Mouse (Mus musculus) embryonic facial prominence, embryonic 10.5 days (tissue): ENCODE measurements at regions not wholly inside any gene's neighbourhood (a gene's known extent, or its start where the extent isn't known, plus 50 kb on each side); places are given as distances from the start of the nearest gene placed in this dataset.

ENCODE experiments used
- DNase-seq: peaks from one replicate; pipeline ENCODE4 v3.0.0-alpha.2; 2017; ENCODE audit warnings: low spot score
- H3K27ac ChIP-seq: fragments of 300-500 bp; sonication (generic); replicated peaks from 2 replicates; pipeline ENCODE4 v1.5.1; 2016; ENCODE audit warnings: mild to moderate bottlenecking
- H3K27me3 ChIP-seq: fragments of 300-500 bp; sonication (generic); replicated peaks from 2 replicates; pipeline ENCODE4 v1.6.1; 2016; ENCODE audit warnings: low read depth, mild to moderate bottlenecking; ENCODE audit not compliant: poor library complexity, severe bottlenecking
- H3K36me3 ChIP-seq: fragments of 300-500 bp; sonication (generic); replicated peaks from 2 replicates; pipeline ENCODE4 v1.6.1; 2016; ENCODE audit warnings: mild to moderate bottlenecking, moderate library complexity
- H3K4me1 ChIP-seq: fragments of 300-500 bp; sonication (generic); 2 replicates; pipeline ENCODE4 v1.6.1; 2016
- H3K4me3 ChIP-seq: fragments of 300-500 bp; sonication (generic); 2 replicates; pipeline ENCODE4 v1.5.1; 2016; ENCODE audit warnings: mild to moderate bottlenecking, moderate library complexity
- H3K9me3 ChIP-seq: fragments of 300-500 bp; sonication (generic); 2 replicates; pipeline ENCODE4 v1.6.1; 2016; ENCODE audit warnings: mild to moderate bottlenecking
- WGBS: fragments of 180-500 bp; shearing (Covaris S2); methylation state at CpG from one replicate; pipeline ENCODE4 v1.1.7; 2016; 5-methylcytosine and 5-hydroxymethylcytosine counted together

DNA sequence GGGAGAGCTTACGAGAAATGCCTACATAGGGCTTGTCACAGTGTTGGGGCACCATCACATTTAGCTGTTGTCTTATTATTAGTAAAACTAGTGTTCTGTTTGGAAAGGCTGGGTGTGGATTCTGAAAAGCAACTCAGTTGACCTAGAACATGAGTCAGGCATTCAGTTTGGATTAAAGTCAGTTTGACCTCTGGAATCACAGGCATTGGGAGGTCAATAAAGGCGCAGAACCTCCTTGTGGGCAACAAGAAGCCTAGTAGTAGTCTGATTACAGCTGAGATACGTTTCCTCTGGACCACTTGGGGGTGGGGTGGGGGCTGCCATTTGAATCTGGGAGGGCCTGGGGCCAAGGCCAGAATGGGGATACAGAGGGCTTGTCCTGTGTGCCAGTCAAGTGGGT is 52.1 kb upstream of the Map3k1 start:
- Histone ChIP-seq H3K27ac (no peak overlapping the region), H3K27me3 (no peaks in the 10 kb centered on the region), H3K4me1 (no peaks in the 10 kb centered on the region), H3K36me3 (no peaks in the 10 kb centered on the region), H3K9me3 (no peaks in the 10 kb centered on the region), H3K4me3 (no peak overlapping the region)
- 76% methylated on average over 3 of the region's 3 CpGs for WGBS
- no peak for DNase-seq

DNA sequence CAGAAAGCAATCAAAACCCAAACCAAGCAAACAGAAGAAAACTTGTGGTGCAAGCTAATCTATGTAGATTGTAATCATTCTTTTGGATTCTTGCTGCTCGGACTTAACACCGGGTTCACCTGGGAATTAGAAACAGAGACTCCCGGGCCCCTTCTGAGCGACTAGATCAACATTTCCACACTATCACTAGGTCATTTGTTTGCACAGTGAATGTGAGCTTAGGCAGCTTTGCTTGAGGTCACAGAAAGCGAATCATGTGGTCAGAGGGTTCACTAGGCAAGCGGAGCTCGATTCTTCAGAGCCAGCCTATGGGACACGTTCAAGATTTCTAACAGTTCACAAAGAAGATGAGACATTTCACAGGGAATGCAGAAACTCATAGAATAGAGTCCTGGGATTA is 53.5 kb upstream of the Map3k1 start:
- Histone ChIP-seq H3K9me3 (no peaks in the 10 kb centered on the region), H3K4me1 (no peaks in the 10 kb centered on the region; the same call in 1 of the 2 replicates), H3K27me3 (no peaks in the 10 kb centered on the region), H3K36me3 (no peaks in the 10 kb centered on the region), H3K27ac (no peak overlapping the region), H3K4me3 (no peak overlapping the region)
- no peak for DNase-seq
- WGBS: 68% methylated on average over 8 of the region's 8 CpGs

DNA sequence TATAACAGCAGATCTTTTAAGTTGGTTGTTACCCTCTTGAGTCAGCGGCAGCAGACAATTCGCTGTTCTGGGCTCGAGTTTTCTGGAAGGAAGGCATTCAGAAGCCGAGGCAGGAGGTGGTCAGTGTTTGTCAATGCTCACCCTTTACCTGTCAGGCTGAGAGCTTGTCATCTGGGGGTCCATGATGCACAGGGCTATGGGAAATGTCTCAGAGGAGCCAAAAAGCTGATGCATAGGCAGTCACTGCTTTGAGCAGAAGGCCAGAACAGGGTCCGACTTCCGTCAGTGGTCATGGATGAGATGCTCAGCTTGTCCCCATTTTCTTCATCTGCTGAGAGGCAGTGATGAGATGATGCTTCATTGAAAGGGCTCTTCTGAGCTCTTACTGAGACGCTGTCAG is 57.2 kb upstream of the Map3k1 start:
- Histone ChIP-seq H3K27me3 (no peaks in the 10 kb centered on the region), H3K27ac (no peak overlapping the region), H3K36me3 (no peaks in the 10 kb centered on the region), H3K4me1 (peaks cover 30% of the 10 kb centered on the region), H3K4me3 (no peak overlapping the region), H3K9me3 (no peaks in the 10 kb centered on the region)
- WGBS: 92% methylated on average over 7 of the region's 7 CpGs
- DNase-seq: no peak

DNA sequence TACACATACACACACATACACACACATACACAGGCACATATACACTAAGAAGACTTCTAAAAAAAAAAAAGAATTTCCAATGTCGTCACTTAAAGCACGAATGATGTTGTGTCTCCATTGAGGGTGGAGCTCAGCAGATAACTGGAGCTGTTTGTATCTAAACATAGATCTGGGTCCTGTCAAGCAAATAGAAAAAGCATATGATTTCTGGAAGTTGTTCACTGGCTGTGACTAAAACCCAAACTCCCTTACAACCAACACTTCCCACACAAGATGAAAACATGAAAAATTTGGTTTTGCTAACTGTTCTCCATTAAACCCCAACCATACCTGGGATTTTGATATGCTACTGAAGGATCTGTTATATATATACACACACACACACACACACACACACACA is 58.5 kb upstream of the Map3k1 start:
- no peaks in the 10 kb centered on the region for H3K36me3 ChIP-seq
- DNase-seq: no peak
- no peaks in the 10 kb centered on the region for H3K27me3 ChIP-seq
- H3K4me3 ChIP-seq: no peak overlapping the region
- H3K27ac ChIP-seq: no peak overlapping the region; the same call in 1 of the 2 replicates
- no peaks in the 10 kb centered on the region for H3K9me3 ChIP-seq
- 94% methylated on average over 2 of the region's 2 CpGs for WGBS
- peaks cover 30% of the 10 kb centered on the region for H3K4me1 ChIP-seq

DNA sequence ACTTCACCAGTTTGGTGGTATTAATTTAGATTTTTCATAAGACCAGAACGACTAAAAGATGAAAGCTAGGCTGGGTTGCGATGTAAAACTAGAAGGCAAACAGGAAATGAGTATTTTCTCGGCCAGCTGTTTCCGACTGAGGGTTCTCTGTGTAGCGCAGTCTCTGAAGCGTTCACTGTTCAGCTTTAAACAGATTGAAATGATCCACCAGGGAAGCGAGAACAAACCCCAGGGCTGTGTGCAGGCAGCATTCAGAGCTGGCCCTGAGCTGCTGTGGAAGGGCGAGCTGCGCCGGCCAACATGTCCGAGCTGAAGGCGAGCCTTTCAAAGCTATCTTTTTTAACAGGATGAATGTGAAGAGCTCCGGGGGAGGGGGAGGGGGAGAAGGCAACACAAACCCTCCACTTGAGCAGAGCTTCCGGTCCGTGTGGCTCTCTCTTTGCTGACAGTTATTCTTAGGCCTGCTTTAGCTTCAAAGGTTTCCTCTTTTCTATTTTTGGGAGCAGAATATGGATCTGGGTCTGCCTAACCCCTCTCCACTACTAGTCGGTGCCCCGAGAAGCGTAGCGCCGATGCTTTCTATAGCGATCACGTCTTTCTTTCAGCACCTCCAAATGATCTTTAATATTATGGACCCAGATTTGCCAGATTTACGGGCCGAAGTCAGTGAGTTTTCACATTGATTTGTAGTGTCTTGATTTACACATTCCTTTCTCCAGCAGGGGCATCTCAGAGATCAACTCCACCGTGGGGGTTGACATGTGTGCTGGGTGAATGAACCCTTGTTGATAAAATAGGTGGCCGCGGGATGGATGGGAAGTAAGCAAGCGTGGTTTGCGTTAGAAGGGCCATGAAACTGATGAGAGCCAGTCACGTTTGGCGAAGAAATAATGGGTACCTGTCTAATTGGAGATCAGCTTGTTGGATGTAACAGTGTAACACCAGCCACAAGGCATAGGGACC is 59.3 kb upstream of the Map3k1 start:
- peaks cover 30% of the 10 kb centered on the region for H3K4me1 ChIP-seq
- no peaks in the 10 kb centered on the region for H3K9me3 ChIP-seq
- no peaks in the 10 kb centered on the region for H3K36me3 ChIP-seq
- H3K4me3 ChIP-seq: peak overlapping the region; percentile 43
- H3K27me3 ChIP-seq: no peaks in the 10 kb centered on the region
- peak; percentile 78 for DNase-seq
- WGBS: 33% methylated on average over 31 of the region's 31 CpGs
- peak overlapping the region; percentile 81 for H3K27ac ChIP-seq

DNA sequence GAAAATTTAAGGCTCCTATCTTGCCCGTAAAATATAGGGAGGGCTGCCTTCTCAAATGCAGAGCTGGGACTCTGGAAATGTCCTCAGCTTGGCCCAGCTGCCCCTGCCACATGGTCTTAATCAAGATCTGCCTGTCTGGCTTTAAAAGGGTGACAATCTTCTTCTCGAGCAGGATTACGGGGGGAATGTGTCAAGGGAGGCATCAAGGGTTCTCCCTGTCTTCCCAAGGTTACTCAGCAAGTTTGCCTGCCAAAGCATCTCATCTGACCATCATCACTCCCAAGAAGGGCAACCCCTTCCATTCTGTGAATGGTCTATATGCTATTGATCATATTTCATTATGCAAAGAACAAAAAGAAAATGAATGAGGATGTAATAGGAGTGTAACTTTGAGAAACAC is 60.2 kb upstream of the Map3k1 start:
- DNase-seq: peak; percentile 21
- Histone ChIP-seq H3K4me3 (no peak overlapping the region), H3K27ac (0 out of 2 replicates have a peak overlapping the region, but pooled peaks have one; percentile 81), H3K4me1 (peaks cover 30% of the 10 kb centered on the region), H3K36me3 (no peaks in the 10 kb centered on the region), H3K9me3 (no peaks in the 10 kb centered on the region), H3K27me3 (no peaks in the 10 kb centered on the region)
- WGBS: 30% methylated on average over 3 of the region's 3 CpGs

DNA sequence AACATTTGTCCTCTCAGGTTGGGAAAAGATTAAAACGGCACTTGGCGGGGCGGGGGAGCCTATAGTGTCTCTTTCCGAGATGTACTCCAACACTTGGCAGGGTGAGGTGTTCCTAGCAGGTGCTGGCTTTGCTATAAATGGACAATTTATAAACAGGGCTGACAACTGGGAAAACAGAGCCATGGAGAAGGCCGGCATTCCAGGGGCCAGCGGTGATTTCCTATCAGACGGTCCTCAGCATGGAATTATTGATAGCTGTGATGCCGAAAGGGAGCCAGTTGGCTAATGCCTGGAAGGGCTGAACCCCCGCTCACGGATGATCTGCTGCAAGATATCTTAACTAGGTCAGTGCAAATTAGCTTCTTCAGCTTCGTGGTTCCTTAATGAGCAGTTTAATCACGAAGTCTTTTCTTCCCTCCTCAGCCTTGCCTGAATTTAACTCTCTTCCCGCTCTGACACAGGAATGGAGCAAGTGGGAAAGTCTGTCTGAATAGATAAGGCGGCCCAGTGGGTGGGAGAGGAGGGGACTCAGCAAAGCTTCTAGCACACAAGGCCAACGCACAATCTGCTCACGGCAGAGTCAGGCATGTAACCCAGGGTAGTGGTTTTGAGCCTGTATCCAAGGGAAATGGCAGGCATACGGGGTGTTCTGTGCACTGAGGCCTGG is 61.1 kb upstream of the Map3k1 start:
- Histone ChIP-seq H3K4me3 (no peak overlapping the region), H3K9me3 (no peaks in the 10 kb centered on the region), H3K27me3 (no peaks in the 10 kb centered on the region), H3K36me3 (no peaks in the 10 kb centered on the region), H3K4me1 (peaks cover 30% of the 10 kb centered on the region), H3K27ac (no peak overlapping the region)
- DNase-seq: peak; percentile 12
- WGBS: 57% methylated on average over 17 of the region's 17 CpGs

DNA sequence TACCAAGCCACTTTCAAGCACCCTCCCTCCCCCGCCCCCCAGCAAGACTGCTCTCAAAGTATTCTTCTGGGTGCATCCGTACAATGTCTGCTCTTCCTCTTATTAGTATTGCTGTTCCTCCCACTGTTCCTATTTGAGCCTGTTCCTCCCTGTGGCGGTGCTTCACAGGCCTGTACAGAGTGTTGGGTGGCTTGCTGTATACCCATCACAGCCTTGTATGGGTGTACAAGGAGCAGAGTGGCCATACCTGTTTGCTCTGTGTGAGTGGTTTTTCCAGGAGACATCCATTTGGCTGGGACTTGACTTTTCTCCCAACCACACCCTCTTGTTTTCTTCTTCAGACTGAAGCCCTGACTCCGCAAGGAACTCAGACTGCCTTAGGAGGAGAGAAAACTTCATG is 61.7 kb upstream of the Map3k1 start:
- Histone ChIP-seq H3K4me1 (peaks cover 30% of the 10 kb centered on the region), H3K27ac (0 out of 2 replicates have a peak overlapping the region, but pooled peaks have one; percentile 16), H3K36me3 (no peaks in the 10 kb centered on the region), H3K27me3 (no peaks in the 10 kb centered on the region), H3K4me3 (no peak overlapping the region), H3K9me3 (no peaks in the 10 kb centered on the region)
- DNase-seq: no peak
- 88% methylated on average over 4 of the region's 4 CpGs for WGBS

DNA sequence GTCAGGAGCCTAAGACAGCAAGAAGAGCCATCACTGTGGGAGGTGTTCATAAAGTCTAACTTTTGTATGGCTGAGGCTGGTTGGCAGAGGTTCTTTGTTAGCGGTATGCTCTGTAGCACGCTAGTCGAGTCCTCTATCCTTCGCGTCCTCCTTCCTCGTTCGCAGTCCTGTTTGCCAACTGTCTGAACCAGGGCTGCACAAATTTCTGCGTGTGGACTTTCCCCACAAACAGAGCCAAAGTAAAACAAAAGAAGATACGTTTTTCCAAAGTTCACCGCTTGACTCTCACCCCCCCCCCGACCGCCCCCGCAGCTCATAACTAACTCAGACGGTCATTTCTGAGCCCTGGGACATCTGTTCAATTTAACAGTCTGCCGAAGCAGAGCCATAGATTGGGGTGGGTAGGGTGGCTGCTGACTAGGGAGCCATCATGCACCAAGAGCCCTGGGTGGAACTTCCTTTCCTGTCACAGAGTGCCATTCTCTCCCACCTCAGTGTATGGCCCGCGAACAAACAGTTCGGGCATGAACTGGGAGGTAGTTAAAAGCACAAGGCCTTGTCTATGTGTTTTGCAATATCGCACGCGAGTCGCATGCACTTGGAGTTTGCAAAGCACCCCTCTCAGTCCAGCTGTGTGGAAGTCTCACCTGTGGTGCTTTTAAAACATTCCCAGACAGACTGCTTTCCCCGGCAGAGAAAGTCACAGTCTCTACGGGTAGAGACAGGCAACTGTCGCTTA is 63.0 kb upstream of the Map3k1 start:
- peaks cover 30% of the 10 kb centered on the region for H3K4me1 ChIP-seq
- WGBS: 94% methylated on average over 25 of the region's 25 CpGs
- no peaks in the 10 kb centered on the region for H3K9me3 ChIP-seq
- DNase-seq: no peak
- H3K27ac ChIP-seq: no peak overlapping the region
- H3K36me3 ChIP-seq: no peaks in the 10 kb centered on the region
- no peaks in the 10 kb centered on the region for H3K27me3 ChIP-seq
- no peak overlapping the region for H3K4me3 ChIP-seq

DNA sequence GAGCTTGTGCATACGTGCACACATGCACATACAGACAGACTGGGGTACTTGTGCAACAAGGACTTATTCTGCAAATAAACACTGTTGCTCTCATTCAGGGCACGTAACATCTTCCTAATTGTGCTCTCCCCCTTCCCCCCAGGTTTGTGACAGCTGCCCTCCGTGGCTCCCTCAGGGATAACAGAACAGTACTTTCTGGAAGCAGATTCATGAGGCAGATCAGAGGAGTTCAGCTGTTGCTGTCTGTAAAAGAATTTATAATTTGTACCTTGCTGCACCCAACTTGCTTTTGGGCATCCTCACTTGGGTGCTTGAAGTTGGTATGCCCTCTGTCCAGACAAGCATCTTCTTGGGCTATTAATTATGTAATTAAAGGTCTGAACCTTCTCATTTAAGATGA is 65.5 kb upstream of the Map3k1 start:
- Histone ChIP-seq H3K4me3 (no peak overlapping the region), H3K27ac (no peak overlapping the region), H3K9me3 (no peaks in the 10 kb centered on the region), H3K36me3 (no peaks in the 10 kb centered on the region), H3K4me1 (peaks cover 10% of the 10 kb centered on the region), H3K27me3 (no peaks in the 10 kb centered on the region)
- DNase-seq: no peak
- WGBS: 85% methylated on average over 3 of the region's 3 CpGs

DNA sequence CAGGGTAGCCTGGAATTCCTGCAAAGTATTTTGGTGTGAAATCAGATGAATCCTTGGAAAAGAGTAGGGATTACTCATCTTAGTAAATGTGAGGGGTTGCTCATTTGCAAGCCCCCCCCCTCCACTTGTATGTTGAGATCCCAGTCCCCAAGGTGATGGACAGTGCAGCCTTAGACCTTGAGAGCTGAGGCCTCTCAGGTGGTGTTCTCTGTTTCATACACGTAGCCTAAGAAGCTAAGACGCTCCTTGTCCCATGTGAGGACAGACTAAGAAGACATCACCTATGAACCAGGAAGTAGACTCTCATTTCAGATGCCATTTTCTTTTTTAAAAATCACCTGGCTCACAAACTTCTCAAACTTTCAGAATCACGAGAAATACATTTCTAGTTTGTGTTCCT is 67.6 kb upstream of the Map3k1 start:
- no peak overlapping the region for H3K4me3 ChIP-seq
- H3K27me3 ChIP-seq: no peaks in the 10 kb centered on the region
- WGBS: 90% methylated on average over 3 of the region's 3 CpGs
- H3K27ac ChIP-seq: no peak overlapping the region
- H3K36me3 ChIP-seq: no peaks in the 10 kb centered on the region
- no peaks in the 10 kb centered on the region for H3K4me1 ChIP-seq
- DNase-seq: no peak
- H3K9me3 ChIP-seq: no peaks in the 10 kb centered on the region

DNA sequence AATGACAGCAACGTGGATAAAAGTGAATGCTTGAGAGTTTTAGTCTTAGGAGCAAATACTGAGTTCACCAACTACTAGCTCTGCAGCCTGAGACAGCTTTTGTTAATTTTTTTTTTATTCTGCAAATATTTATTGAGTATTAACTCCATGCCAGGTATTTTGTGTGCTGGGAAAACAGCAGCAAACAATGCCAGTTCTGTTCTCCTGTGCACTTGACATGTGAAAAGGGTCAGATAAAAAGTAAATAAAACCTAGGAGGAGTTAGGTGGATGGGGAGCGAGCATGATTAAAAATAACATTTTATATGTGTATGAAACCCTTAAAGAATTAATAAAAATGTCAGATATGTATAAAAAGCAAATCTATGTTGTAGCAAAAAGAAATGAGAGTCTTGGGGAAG is 68.1 kb upstream of the Map3k1 start:
- H3K4me3 ChIP-seq: no peak overlapping the region
- no peak overlapping the region for H3K27ac ChIP-seq
- WGBS: 80% methylated on average over 2 of the region's 2 CpGs
- no peaks in the 10 kb centered on the region for H3K4me1 ChIP-seq
- H3K36me3 ChIP-seq: no peaks in the 10 kb centered on the region
- no peaks in the 10 kb centered on the region for H3K9me3 ChIP-seq
- no peaks in the 10 kb centered on the region for H3K27me3 ChIP-seq
- no peak for DNase-seq
